Mouse (Mus musculus) intestine, postnatal 0 days (tissue): ENCODE data around the gene Cfap206. TPM values are rescaled to one million over a fixed set of nuclear protein-coding genes. Genes with fewer than 3 reads are reported as not detected.

Experiments
- ATAC-seq: fragments of 200-750 bp; cut with Nextera tagmentation; 2 replicates; pipeline ENCODE4 v1.8.0; 2017; ENCODE audit warnings: mild to moderate bottlenecking, moderate TSS enrichment, moderate library complexity
- H3K27ac ChIP-seq: fragments of 300-500 bp; sonication (generic); 2 replicates; pipeline ENCODE4 v1.5.1; 2014; ENCODE audit warnings: mild to moderate bottlenecking, low read depth, low read length, moderate library complexity
- H3K27me3 ChIP-seq: fragments of 300-500 bp; sonication (generic); replicated peaks from 2 replicates; pipeline ENCODE4 v1.6.1; 2014; ENCODE audit warnings: low read length, mixed read lengths; ENCODE audit not compliant: control insufficient read depth, insufficient read depth
- H3K36me3 ChIP-seq: fragments of 300-500 bp; sonication (generic); 2 replicates; pipeline ENCODE4 v1.6.1; 2014; ENCODE audit warnings: mild to moderate bottlenecking, moderate library complexity; ENCODE audit not compliant: control insufficient read depth, insufficient read depth
- H3K4me1 ChIP-seq: fragments of 300-500 bp; sonication (generic); replicated peaks from 2 replicates; pipeline ENCODE4 v1.6.1; 2014; ENCODE audit warnings: antibody characterized with exemption, low read length, mixed read lengths; ENCODE audit not compliant: control insufficient read depth, insufficient read depth
- H3K4me2 ChIP-seq: fragments of 300-500 bp; sonication (generic); replicated peaks from 2 replicates; pipeline ENCODE4 v1.6.1; 2014; ENCODE audit warnings: low read depth, mild to moderate bottlenecking, moderate library complexity
- H3K4me3 ChIP-seq: fragments of 300-500 bp; sonication (generic); 2 replicates; pipeline ENCODE4 v1.5.1; 2014; ENCODE audit warnings: low read depth, low read length
- H3K9ac ChIP-seq: fragments of 300-500 bp; sonication (generic); 2 replicates; pipeline ENCODE4 v1.6.1; 2014; ENCODE audit warnings: mild to moderate bottlenecking, low read depth, low read length
- H3K9me3 ChIP-seq: fragments of 300-500 bp; sonication (generic); 2 replicates; pipeline ENCODE4 v1.6.1; 2016; ENCODE audit warnings: mixed run types; ENCODE audit not compliant: control insufficient read depth
- CTCF ChIP-seq: sonication (generic); IDR thresholded peaks from 2 replicates; pipeline ENCODE4 v1.5.1; 2016; ENCODE audit warnings: low read depth, mild to moderate bottlenecking, control low read depth, antibody characterized with exemption, moderate library complexity
- WGBS: fragments of 180-500 bp; shearing (Covaris S2); extraction: QIAGEN DNeasy Blood & Tissue Kit; methylation state at CpG from one replicate; pipeline ENCODE4 v1.1.7; 2014; 5-methylcytosine and 5-hydroxymethylcytosine counted together
- polyA plus RNA-seq: library from polyadenylated mRNA; unstranded; fragments of >200 nt; fragmentation: Nextera tagmentation; extraction: Ambion mirVana; gene quantifications from 2 replicates; pipeline ENCODE4 v1.2.1, GENCODE M21; 2015

Gene Cfap206
- polyA plus RNA-seq, 1 experiment from 2014 or later, result 0.17 TPM

DNA sequence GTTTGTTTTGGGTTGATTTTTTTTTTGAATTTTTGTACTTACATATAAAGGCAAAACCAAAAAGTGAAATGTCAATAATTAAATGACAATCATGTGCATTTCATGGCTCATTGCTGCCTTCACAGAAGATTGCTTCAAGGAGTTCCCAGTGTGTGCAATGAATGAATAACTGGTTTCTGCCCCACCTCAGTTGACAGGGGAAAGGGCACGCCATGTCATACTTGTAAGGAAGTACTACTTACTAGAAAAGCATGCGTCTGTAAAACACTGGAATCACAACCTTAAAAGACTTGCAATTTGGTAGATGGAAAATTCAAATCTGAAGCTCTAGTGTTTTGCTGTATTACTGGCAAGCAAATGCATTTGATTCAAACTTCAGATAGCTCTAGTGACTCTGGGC is 71.0 kb downstream of the Cfap206 start:
- no peak for TF ChIP-seq CTCF
- no peak overlapping the region for H3K9ac ChIP-seq
- no peak for ATAC-seq
- H3K9me3 ChIP-seq, result no peaks in the 10 kb centered on the region
- no peak overlapping the region for H3K27ac ChIP-seq
- peaks cover 63% of the 10 kb centered on the region for H3K36me3 ChIP-seq
- H3K4me3 ChIP-seq, result no peak overlapping the region
- 54% methylated on average over 2 of the region's 2 CpGs for WGBS
- H3K4me1 ChIP-seq, result no peaks in the 10 kb centered on the region
- H3K4me2 ChIP-seq, result no peak overlapping the region
- H3K27me3 ChIP-seq, result no peaks in the 10 kb centered on the region

DNA sequence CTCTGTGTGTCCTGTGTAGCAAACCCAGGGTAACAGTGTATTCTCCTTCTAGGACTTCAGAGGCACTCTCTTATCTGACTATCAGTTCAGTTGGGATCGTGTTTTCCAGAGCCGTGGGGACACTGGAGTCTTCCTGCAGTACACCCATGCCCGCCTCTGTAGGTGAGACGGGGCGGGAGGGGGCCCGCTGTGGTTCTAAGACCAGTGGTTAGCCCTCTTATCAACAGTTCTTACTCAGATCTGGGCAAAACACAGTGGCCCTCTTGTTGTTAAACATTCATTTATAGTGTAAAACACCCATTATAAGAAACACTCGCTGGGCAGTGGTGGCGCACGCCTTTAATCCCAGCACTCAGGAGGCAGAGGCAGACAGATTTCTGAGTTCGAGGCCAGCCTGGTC is 73.9 kb downstream of the Cfap206 start:
- H3K4me3 ChIP-seq, result no peak overlapping the region
- no peak for TF ChIP-seq CTCF
- 94% methylated on average over 10 of the region's 10 CpGs for WGBS

DNA sequence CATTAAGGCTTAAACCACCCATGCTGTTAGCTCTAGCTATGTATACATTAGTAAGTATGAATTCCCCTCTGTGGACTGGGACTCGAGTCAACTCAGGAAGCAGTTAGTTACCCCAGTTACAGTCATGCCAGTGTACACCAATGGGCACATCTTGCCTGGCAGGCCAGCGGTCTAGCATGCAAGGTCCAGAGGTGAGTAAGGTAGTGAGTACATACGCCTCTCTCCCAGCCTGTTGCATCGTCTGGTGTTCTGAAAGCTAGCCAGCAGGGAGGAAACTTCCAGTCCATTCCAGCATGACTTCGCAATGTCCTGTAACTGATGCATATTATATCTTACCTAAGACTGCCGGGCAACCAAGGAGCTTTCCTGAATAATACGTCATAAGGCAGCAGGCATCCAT is 76.8 kb downstream of the Cfap206 start:
- Histone ChIP-seq H3K27me3 (no peaks in the 10 kb centered on the region), H3K27ac (no peak overlapping the region), H3K4me2 (no peak overlapping the region), H3K9ac (no peak overlapping the region), H3K9me3 (no peaks in the 10 kb centered on the region), H3K4me3 (no peak overlapping the region), H3K36me3 (peaks cover 60% of the 10 kb centered on the region), H3K4me1 (no peaks in the 10 kb centered on the region)
- TF ChIP-seq CTCF, result no peak
- no peak for ATAC-seq
- WGBS, result 90% methylated on average over 7 of the region's 7 CpGs

More for the DNA sequence above, 73.9 kb downstream of the Cfap206 start:
- H3K27ac ChIP-seq, result no peak overlapping the region
- H3K4me1 ChIP-seq, result no peaks in the 10 kb centered on the region
- no peaks in the 10 kb centered on the region for H3K27me3 ChIP-seq
- ATAC-seq, result no peak
- no peaks in the 10 kb centered on the region for H3K9me3 ChIP-seq
- H3K4me2 ChIP-seq, result no peak overlapping the region
- H3K9ac ChIP-seq, result no peak overlapping the region
- H3K36me3 ChIP-seq, result peaks cover 59% of the 10 kb centered on the region

DNA sequence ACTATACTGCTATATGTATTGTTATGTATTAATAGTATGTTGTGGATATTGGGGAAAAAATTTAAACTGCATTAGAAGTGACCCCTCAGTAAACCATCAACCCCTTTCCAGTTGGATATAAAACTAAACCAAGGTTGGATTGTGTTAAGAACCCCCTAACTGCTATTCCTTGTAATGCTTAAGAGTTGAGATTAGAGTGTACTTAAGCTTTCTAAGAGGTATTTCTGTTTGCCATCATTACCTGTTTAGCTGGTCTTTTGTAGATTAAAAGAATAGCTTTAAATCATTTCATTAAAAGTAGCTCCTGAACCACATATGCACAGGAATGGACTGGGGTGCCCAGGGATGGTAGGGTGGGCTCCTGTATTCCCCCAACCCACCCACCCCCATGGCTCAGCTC is 85.2 kb downstream of the Cfap206 start:
- H3K27ac ChIP-seq, result no peak overlapping the region
- no peak overlapping the region for H3K9ac ChIP-seq
- H3K4me2 ChIP-seq, result no peak overlapping the region
- ATAC-seq, result no peak
- peaks cover 53% of the 10 kb centered on the region for H3K36me3 ChIP-seq
- H3K9me3 ChIP-seq, result no peaks in the 10 kb centered on the region
- TF ChIP-seq CTCF, result no peak
- H3K4me1 ChIP-seq, result no peaks in the 10 kb centered on the region
- H3K4me3 ChIP-seq, result no peak overlapping the region
- H3K27me3 ChIP-seq, result no peaks in the 10 kb centered on the region

DNA sequence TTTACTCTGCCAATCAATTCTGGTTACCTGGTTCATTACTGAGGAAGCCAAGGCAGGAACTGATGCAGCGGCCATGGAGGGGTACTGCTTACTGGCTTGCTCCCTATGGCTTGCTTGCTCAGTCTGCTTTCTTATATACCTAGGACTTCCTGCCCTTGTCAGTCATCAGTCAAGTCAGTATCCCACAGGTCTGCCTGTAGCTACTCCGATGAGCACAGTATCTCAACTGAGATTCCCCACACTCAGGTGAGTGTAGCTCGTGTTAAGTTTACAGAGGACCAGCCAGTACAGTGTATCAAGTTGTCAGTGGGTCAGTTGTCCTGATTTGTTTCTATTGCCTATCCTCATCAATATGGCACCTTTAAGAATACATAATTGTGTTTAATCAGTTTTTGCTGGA is 89.3 kb downstream of the Cfap206 start:
- no peak overlapping the region for H3K4me2 ChIP-seq
- 96% methylated on average over 3 of the region's 3 CpGs for WGBS

DNA sequence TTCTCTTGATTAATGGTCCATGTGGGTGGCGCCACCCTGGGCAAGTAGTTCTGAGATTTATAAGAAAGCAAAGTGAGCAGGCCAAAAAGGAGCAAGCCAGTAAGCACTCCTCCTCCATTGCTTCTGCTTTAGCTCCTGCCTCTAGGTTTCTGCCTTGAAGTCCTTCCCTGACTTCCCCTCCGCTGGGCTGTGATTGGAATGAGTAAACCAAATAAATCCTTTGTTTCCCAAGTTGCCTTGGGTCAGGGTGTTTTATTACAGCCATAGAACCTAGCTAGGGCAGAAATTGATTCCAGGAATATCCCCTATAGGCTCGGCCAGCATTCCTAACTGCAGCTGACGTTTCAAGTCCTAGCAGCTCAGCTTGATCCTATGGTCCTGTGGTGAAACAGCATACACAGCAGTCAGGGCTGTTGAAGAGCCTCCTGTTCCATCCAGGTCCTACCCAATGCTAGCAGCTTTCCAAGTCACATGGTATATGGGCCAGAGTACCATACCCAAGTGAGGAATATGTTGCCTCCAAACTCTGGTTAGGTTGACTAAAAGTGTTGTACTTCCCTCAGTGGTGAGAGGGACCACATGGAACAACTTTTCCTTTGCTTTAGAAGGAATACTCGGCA is 90.2 kb downstream of the Cfap206 start:
- Histone ChIP-seq H3K36me3 (peaks cover 21% of the 10 kb centered on the region), H3K9ac (no peak overlapping the region), H3K4me1 (no peaks in the 10 kb centered on the region), H3K4me2 (no peak overlapping the region), H3K27ac (no peak overlapping the region), H3K27me3 (no peaks in the 10 kb centered on the region), H3K9me3 (no peaks in the 10 kb centered on the region), H3K4me3 (no peak overlapping the region)
- 84% methylated on average over 5 of the region's 5 CpGs for WGBS
- no peak for ATAC-seq
- TF ChIP-seq CTCF, result no peak

More for the DNA sequence above, 89.3 kb downstream of the Cfap206 start:
- Histone ChIP-seq H3K27ac (no peak overlapping the region), H3K9ac (no peak overlapping the region), H3K9me3 (no peaks in the 10 kb centered on the region), H3K4me1 (no peaks in the 10 kb centered on the region), H3K4me3 (no peak overlapping the region), H3K27me3 (no peaks in the 10 kb centered on the region), H3K36me3 (peaks cover 29% of the 10 kb centered on the region)
- TF ChIP-seq CTCF, result no peak
- ATAC-seq, result no peak

Other genes with a start within 250 kb of the Cfap206 start
- gene Akirin2, start 179.3 kb downstream of the Cfap206 start, polyA plus RNA-seq, result 32.2 and 36.6 TPM in 2 replicates
- 28.3 and 30.5 TPM in 2 replicates for gene Orc3, start 115.3 kb downstream of the Cfap206 start, polyA plus RNA-seq
- 27.4 and 31.1 TPM in 2 replicates for gene Rars2, start 115.2 kb downstream of the Cfap206 start, polyA plus RNA-seq
- 25.2 and 27.0 TPM in 2 replicates for gene Slc35a1, start 42.8 kb downstream of the Cfap206 start, polyA plus RNA-seq
- gene Gm136, start 26.1 kb upstream of the Cfap206 start, polyA plus RNA-seq, result not detected in 2 replicates
- 59.1 and 60.1 TPM in 2 replicates for gene Smim8, start 48.2 kb upstream of the Cfap206 start, polyA plus RNA-seq
- gene Zfp292, start 152.8 kb upstream of the Cfap206 start, polyA plus RNA-seq, result 8.0 and 8.7 TPM in 2 replicates
- gene Cga, start 163.6 kb upstream of the Cfap206 start, polyA plus RNA-seq, result not detected in 2 replicates